Comparison of ENCODE assay signal across 7 mouse cellular contexts in genomic region chr11:8859868-8860267, GRCm38 (mm10).
DNase-seq lines count a peak whose midpoint lies in the region.

No protein-coding gene starts in this region.

- DNase-seq in 3T3-L1 (ENCODE audit: low read depth, low spot score) (peak; percentile 93), A20 (ENCODE audit: low read depth, low spot score) (peak; percentile 68)
- DNase-seq in c-Kit-negative CD71-positive TER-119-positive erythroid progenitor cells, embryonic 14.5 days (ENCODE audit: low read depth, low spot score), result peak; percentile 2
- DNase-seq in gastrocnemius, postnatal 25 days, result peak; percentile 23
- DNase-seq in layer of hippocampus, postnatal 14 days (ENCODE audit: low spot score in 2 of 2), result peak; percentile 65 to 73
- DNase-seq in lung, postnatal 36 days, result peak; percentile 92
- peak; percentile 25 to 59 for DNase-seq in spleen, postnatal 14 days (ENCODE audit: low spot score in 2 of 2)

Comparison
In these comparisons a context has a peak if more than half of its experiments do, and no peak if none do; other contexts are left out.
1. Peak in every context shown above with its lines: DNase-seq.
2. DNase-seq: peak in every context shown above with its lines; median percentile 93 in 3T3-L1; 92 in lung, postnatal 36 days; 69 in layer of hippocampus, postnatal 14 days; 68 in A20; 42 in spleen, postnatal 14 days; 23 in gastrocnemius, postnatal 25 days; 2 in c-Kit-negative CD71-positive TER-119-positive erythroid progenitor cells, embryonic 14.5 days.